Mouse (Mus musculus): Measurements from ENCODE around the gene Olfr1152. TPM values are rescaled to one million over a fixed set of nuclear protein-coding genes. Genes with fewer than 3 reads are reported as not detected.

The Olfr1152 gene
- polyA plus RNA-seq (2015; fragmentation: Nextera tagmentation; extraction: Ambion mirVana): not detected in 2 replicates

DNA sequence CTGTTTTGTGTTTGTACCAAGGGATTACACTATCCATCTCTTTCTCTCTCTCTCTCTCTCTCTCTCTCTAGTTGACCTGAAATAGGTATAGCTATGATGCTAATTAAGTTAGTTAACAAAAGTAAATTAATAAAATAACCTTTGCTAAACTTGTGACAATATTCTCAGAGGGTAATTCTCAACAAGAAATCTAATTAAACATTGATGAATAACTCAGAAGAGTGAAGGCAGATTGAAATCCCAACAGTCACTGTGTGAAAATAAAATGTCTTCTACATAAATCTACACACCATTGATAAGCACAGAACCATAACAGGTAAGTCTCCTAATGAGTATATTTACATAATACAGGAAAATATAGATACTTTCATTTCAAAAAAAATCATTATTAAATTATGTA lies at the start of gene Olfr1152:
Olfr1152 (plus strand) TSS at position 301 of the 400 bp plus-strand sequence.
- Histone ChIP-seq H3K9me3 (ENCODE audit: low read length) (no peaks in the 10 kb centered on the region), H3K27ac (ENCODE audit: low read depth) (no peak within 1 kb of the TSS), H3K4me1 (ENCODE audit: insufficient read depth) (no peaks in the 10 kb centered on the region), H3K4me2 (ENCODE audit: low read depth, low read length) (no peak within 1 kb of the TSS), H3K36me3 (replicated peaks; ENCODE audit: insufficient read depth, low read length) (no peaks in the 10 kb centered on the region), H3K27me3 (ENCODE audit: insufficient read depth, low read length) (no peaks in the 10 kb centered on the region), H3K4me3 (ENCODE audit: low read depth, low read length) (no peak within 1 kb of the TSS), H3K9ac (replicated peaks) (no peak within 1 kb of the TSS)
- ATAC-seq (no peak), DNase-seq (no peak)
- no peak for TF ChIP-seq CTCF (IDR thresholded peaks at IDR 0.05; ENCODE audit: low read depth)
- TF ChIP-seq EP300 (IDR thresholded peaks at IDR 0.05; ENCODE audit: low read depth): no peak

- 61% methylated on average over 1 of the region's 1 CpGs for WGBS (ENCODE audit: insufficient replicate concordance)
- H3K9ac ChIP-seq (replicated peaks): no peak within 1 kb of the TSS
- DNase-seq (no peak), ATAC-seq (no peak)
- H3K27me3 ChIP-seq (ENCODE audit: insufficient read depth, low read length): no peaks in the 10 kb centered on the region
- H3K9me3 ChIP-seq (ENCODE audit: low read length): no peaks in the 10 kb centered on the region
- no peaks in the 10 kb centered on the region for H3K36me3 ChIP-seq (replicated peaks; ENCODE audit: insufficient read depth, low read length)
- no peak within 1 kb of the TSS for H3K4me2 ChIP-seq (ENCODE audit: low read depth, low read length)
- no peak within 1 kb of the TSS for H3K4me3 ChIP-seq (ENCODE audit: low read depth, low read length)
- H3K4me1 ChIP-seq (ENCODE audit: insufficient read depth): no peaks in the 10 kb centered on the region
- TF ChIP-seq EP300 (IDR thresholded peaks at IDR 0.05; ENCODE audit: low read depth) (no peak), CTCF (IDR thresholded peaks at IDR 0.05; ENCODE audit: low read depth) (no peak)
- no peak within 1 kb of the TSS for H3K27ac ChIP-seq (ENCODE audit: low read depth)
These were observed 36.1 kb upstream of the Olfr1152 start, which contains the start of gene Olfr1148 for GRCm38 (mm10) chr2:87830233-87830632. Gene Olfr1148 (plus strand): TSS chr2:87830533.

DNA sequence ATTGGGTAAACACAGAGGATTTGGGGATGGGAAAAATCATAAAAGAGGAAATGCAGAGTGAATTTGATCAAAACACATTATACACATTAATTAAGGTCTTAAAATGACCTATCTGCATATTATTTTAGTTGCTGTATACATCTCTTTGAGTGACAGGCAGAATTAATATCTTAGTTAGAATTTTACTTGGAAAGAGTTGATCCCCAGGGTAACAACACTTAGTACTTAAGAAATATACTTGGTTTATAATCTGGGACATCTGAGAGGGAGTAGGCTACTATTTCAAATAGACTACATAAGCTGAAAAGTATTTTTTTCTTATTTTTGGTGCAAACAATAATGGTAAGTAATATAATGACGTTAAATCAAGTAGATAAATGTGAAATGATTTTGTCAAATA lies 22.6 kb upstream of the Olfr1152 start, which contains the start of gene Olfr1150-ps1:
Olfr1150-ps1 (plus strand) TSS at position 301 of the 400 bp plus-strand sequence.
- no peaks in the 10 kb centered on the region for H3K36me3 ChIP-seq (replicated peaks; ENCODE audit: insufficient read depth, low read length)
- no peak within 1 kb of the TSS for H3K9ac ChIP-seq (replicated peaks)
- WGBS (ENCODE audit: insufficient replicate concordance): 64% methylated on average over 1 of the region's 1 CpGs
- H3K27me3 ChIP-seq (ENCODE audit: insufficient read depth, low read length): no peaks in the 10 kb centered on the region
- no peak within 1 kb of the TSS for H3K27ac ChIP-seq (ENCODE audit: low read depth)
- H3K9me3 ChIP-seq (ENCODE audit: low read length): no peaks in the 10 kb centered on the region
- no peak within 1 kb of the TSS for H3K4me3 ChIP-seq (ENCODE audit: low read depth, low read length)
- TF ChIP-seq EP300 (IDR thresholded peaks at IDR 0.05; ENCODE audit: low read depth) (no peak), CTCF (IDR thresholded peaks at IDR 0.05; ENCODE audit: low read depth) (no peak)
- ATAC-seq (no peak), DNase-seq (no peak)
- no peak within 1 kb of the TSS for H3K4me2 ChIP-seq (ENCODE audit: low read depth, low read length)
- no peaks in the 10 kb centered on the region for H3K4me1 ChIP-seq (ENCODE audit: insufficient read depth)

- ATAC-seq (no peak), DNase-seq (no peak)
- Histone ChIP-seq H3K4me3 (ENCODE audit: low read depth, low read length) (no peak within 1 kb of the TSS), H3K4me1 (ENCODE audit: insufficient read depth) (no peaks in the 10 kb centered on the region), H3K27me3 (ENCODE audit: insufficient read depth, low read length) (no peaks in the 10 kb centered on the region), H3K9ac (replicated peaks) (no peak within 1 kb of the TSS), H3K9me3 (ENCODE audit: low read length) (no peaks in the 10 kb centered on the region), H3K4me2 (ENCODE audit: low read depth, low read length) (no peak within 1 kb of the TSS), H3K27ac (ENCODE audit: low read depth) (no peak within 1 kb of the TSS), H3K36me3 (replicated peaks; ENCODE audit: insufficient read depth, low read length) (no peaks in the 10 kb centered on the region)
- WGBS (ENCODE audit: insufficient replicate concordance): 81% methylated on average over 1 of the region's 1 CpGs
- no peak for TF ChIP-seq CTCF (IDR thresholded peaks at IDR 0.05; ENCODE audit: low read depth)
- TF ChIP-seq EP300 (IDR thresholded peaks at IDR 0.05; ENCODE audit: low read depth): no peak
These were observed 10.7 kb upstream of the Olfr1152 start, which contains the start of gene Olfr1151 for GRCm38 (mm10) chr2:87855562-87855961. Gene Olfr1151 (plus strand): TSS chr2:87855862.

GRCm38 (mm10) chr2:87894662-87895061 lies 28.4 kb downstream of the Olfr1152 start, which contains the start of gene Olfr1153:
Gene Olfr1153 (plus strand): TSS chr2:87894962.
- Histone ChIP-seq H3K4me2 (ENCODE audit: low read depth, low read length) (no peak within 1 kb of the TSS), H3K27me3 (ENCODE audit: insufficient read depth, low read length) (no peaks in the 10 kb centered on the region), H3K9ac (replicated peaks) (no peak within 1 kb of the TSS), H3K9me3 (ENCODE audit: low read length) (no peaks in the 10 kb centered on the region), H3K4me3 (ENCODE audit: low read depth, low read length) (no peak within 1 kb of the TSS), H3K4me1 (ENCODE audit: insufficient read depth) (no peaks in the 10 kb centered on the region), H3K36me3 (replicated peaks; ENCODE audit: insufficient read depth, low read length) (no peaks in the 10 kb centered on the region), H3K27ac (ENCODE audit: low read depth) (no peak within 1 kb of the TSS)
- DNase-seq (no peak), ATAC-seq (no peak)
- 52% methylated on average over 1 of the region's 1 CpGs for WGBS (ENCODE audit: insufficient replicate concordance)
- no peak for TF ChIP-seq CTCF (IDR thresholded peaks at IDR 0.05; ENCODE audit: low read depth)
- TF ChIP-seq EP300 (IDR thresholded peaks at IDR 0.05; ENCODE audit: low read depth): no peak

DNA sequence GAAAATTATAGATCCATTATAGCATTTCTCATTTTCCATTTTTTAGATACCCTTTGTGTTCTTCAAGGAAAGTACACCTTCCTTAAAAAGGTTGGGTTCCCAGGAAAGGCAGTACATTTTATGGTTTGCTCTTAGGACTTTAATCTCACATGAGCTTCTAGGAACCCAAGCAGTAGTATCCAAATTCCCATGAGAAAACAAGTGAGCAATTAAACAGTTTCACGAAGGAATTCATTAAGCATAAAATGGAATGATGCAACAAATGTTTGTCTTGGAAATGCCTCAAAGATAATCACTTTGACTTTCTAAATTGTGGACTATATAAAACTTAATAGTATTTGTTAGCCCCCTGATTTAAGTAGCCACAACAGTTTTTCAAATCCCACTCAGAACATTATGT lies 38.8 kb downstream of the Olfr1152 start, which contains the start of gene Olfr1154:
Olfr1154 (minus strand) TSS at position 101 of the 400 bp plus-strand sequence.
- no peak for TF ChIP-seq CTCF (IDR thresholded peaks at IDR 0.05; ENCODE audit: low read depth)
- no peak for TF ChIP-seq EP300 (IDR thresholded peaks at IDR 0.05; ENCODE audit: low read depth)

More for the DNA sequence above, 38.8 kb downstream of the Olfr1152 start, which contains the start of gene Olfr1154:
- Histone ChIP-seq H3K9me3 (ENCODE audit: low read length) (no peaks in the 10 kb centered on the region), H3K27me3 (ENCODE audit: insufficient read depth, low read length) (no peaks in the 10 kb centered on the region), H3K27ac (ENCODE audit: low read depth) (no peak within 1 kb of the TSS), H3K4me2 (ENCODE audit: low read depth, low read length) (no peak within 1 kb of the TSS), H3K4me3 (ENCODE audit: low read depth, low read length) (no peak within 1 kb of the TSS), H3K4me1 (ENCODE audit: insufficient read depth) (no peaks in the 10 kb centered on the region), H3K9ac (replicated peaks) (no peak within 1 kb of the TSS), H3K36me3 (replicated peaks; ENCODE audit: insufficient read depth, low read length) (no peaks in the 10 kb centered on the region)
- 77% methylated on average over 1 of the region's 1 CpGs for WGBS (ENCODE audit: insufficient replicate concordance)
- DNase-seq (no peak), ATAC-seq (no peak)

Other genes starting within 250 kb of the Olfr1152 start
- gene Olfr1131, start 239.4 kb upstream of the Olfr1152 start, polyA plus RNA-seq (2015; fragmentation: Nextera tagmentation; extraction: Ambion mirVana): not detected in 2 replicates
- gene Olfr1132, start 229.0 kb upstream of the Olfr1152 start, polyA plus RNA-seq (2015; fragmentation: Nextera tagmentation; extraction: Ambion mirVana): not detected in 2 replicates
- gene Olfr1133, start 219.1 kb upstream of the Olfr1152 start, polyA plus RNA-seq (2015; fragmentation: Nextera tagmentation; extraction: Ambion mirVana): not detected in 2 replicates
- gene Olfr1134, start 208.0 kb upstream of the Olfr1152 start, polyA plus RNA-seq (2015; fragmentation: Nextera tagmentation; extraction: Ambion mirVana): not detected in 2 replicates
- gene Olfr1135, start 192.8 kb upstream of the Olfr1152 start, polyA plus RNA-seq (2015; fragmentation: Nextera tagmentation; extraction: Ambion mirVana): not detected in 2 replicates
- gene Olfr1136, start 172.5 kb upstream of the Olfr1152 start, polyA plus RNA-seq (2015; fragmentation: Nextera tagmentation; extraction: Ambion mirVana): not detected in 2 replicates
- not detected in 2 replicates for gene Olfr1137, start 153.3 kb upstream of the Olfr1152 start, polyA plus RNA-seq (2015; fragmentation: Nextera tagmentation; extraction: Ambion mirVana)
- gene Olfr1138, start 126.5 kb upstream of the Olfr1152 start, polyA plus RNA-seq (2015; fragmentation: Nextera tagmentation; extraction: Ambion mirVana): not detected in 2 replicates
- not detected in 2 replicates for gene Olfr1140, start 122.7 kb upstream of the Olfr1152 start, polyA plus RNA-seq (2015; fragmentation: Nextera tagmentation; extraction: Ambion mirVana)
- gene Olfr1141, start 112.5 kb upstream of the Olfr1152 start, polyA plus RNA-seq (2015; fragmentation: Nextera tagmentation; extraction: Ambion mirVana): not detected in 2 replicates
- gene Olfr152, start 87.0 kb upstream of the Olfr1152 start, polyA plus RNA-seq (2015; fragmentation: Nextera tagmentation; extraction: Ambion mirVana): not detected in 2 replicates
- gene Olfr1143, start 65.9 kb upstream of the Olfr1152 start, polyA plus RNA-seq (2015; fragmentation: Nextera tagmentation; extraction: Ambion mirVana): not detected in 2 replicates
- not detected in 2 replicates for gene Olfr1145, start 56.7 kb upstream of the Olfr1152 start, polyA plus RNA-seq (2015; fragmentation: Nextera tagmentation; extraction: Ambion mirVana)
- not detected in 2 replicates for gene Olfr1148, start 36.0 kb upstream of the Olfr1152 start, polyA plus RNA-seq (2015; fragmentation: Nextera tagmentation; extraction: Ambion mirVana)
- not detected in 2 replicates for gene Olfr1150-ps1, start 22.5 kb upstream of the Olfr1152 start, polyA plus RNA-seq (2015; fragmentation: Nextera tagmentation; extraction: Ambion mirVana)
- gene Olfr1151, start 10.6 kb upstream of the Olfr1152 start, polyA plus RNA-seq (2015; fragmentation: Nextera tagmentation; extraction: Ambion mirVana): not detected in 2 replicates
- gene Olfr1153, start 28.5 kb downstream of the Olfr1152 start, polyA plus RNA-seq (2015; fragmentation: Nextera tagmentation; extraction: Ambion mirVana): not detected in 2 replicates
- gene Olfr1154, start 38.7 kb downstream of the Olfr1152 start, polyA plus RNA-seq (2015; fragmentation: Nextera tagmentation; extraction: Ambion mirVana): not detected in 2 replicates
- not detected in 2 replicates for gene Olfr1155, start 78.6 kb downstream of the Olfr1152 start, polyA plus RNA-seq (2015; fragmentation: Nextera tagmentation; extraction: Ambion mirVana)
- not detected in 2 replicates for gene Olfr1156, start 86.6 kb downstream of the Olfr1152 start, polyA plus RNA-seq (2015; fragmentation: Nextera tagmentation; extraction: Ambion mirVana)
- not detected in 2 replicates for gene Olfr1157, start 101.8 kb downstream of the Olfr1152 start, polyA plus RNA-seq (2015; fragmentation: Nextera tagmentation; extraction: Ambion mirVana)
- not detected in 2 replicates for gene Olfr74, start 108.2 kb downstream of the Olfr1152 start, polyA plus RNA-seq (2015; fragmentation: Nextera tagmentation; extraction: Ambion mirVana)
- gene Olfr1158, start 123.6 kb downstream of the Olfr1152 start, polyA plus RNA-seq (2015; fragmentation: Nextera tagmentation; extraction: Ambion mirVana): not detected in 2 replicates
- gene Olfr1160, start 141.8 kb downstream of the Olfr1152 start, polyA plus RNA-seq (2015; fragmentation: Nextera tagmentation; extraction: Ambion mirVana): not detected in 2 replicates
- gene Olfr1161, start 156.3 kb downstream of the Olfr1152 start, polyA plus RNA-seq (2015; fragmentation: Nextera tagmentation; extraction: Ambion mirVana): not detected in 2 replicates
- gene Olfr73, start 171.2 kb downstream of the Olfr1152 start, polyA plus RNA-seq (2015; fragmentation: Nextera tagmentation; extraction: Ambion mirVana): not detected in 2 replicates
- not detected in 2 replicates for gene Olfr1162, start 184.6 kb downstream of the Olfr1152 start, polyA plus RNA-seq (2015; fragmentation: Nextera tagmentation; extraction: Ambion mirVana)
- gene Olfr1163, start 205.3 kb downstream of the Olfr1152 start, polyA plus RNA-seq (2015; fragmentation: Nextera tagmentation; extraction: Ambion mirVana): not detected in 2 replicates
- not detected in 2 replicates for gene Olfr1164, start 227.5 kb downstream of the Olfr1152 start, polyA plus RNA-seq (2015; fragmentation: Nextera tagmentation; extraction: Ambion mirVana)